Mouse (Mus musculus) liver, embryonic 12.5 days (tissue): ENCODE results near the gene Pbld2. TPM values are rescaled to one million over a fixed set of nuclear protein-coding genes. Genes with fewer than 3 reads are reported as not detected.

Experiments
- ATAC-seq: fragments of 200-750 bp; cut with Nextera tagmentation; 2 replicates; pipeline ENCODE4 v1.8.0; 2017; ENCODE audit warnings: moderate number of reproducible peaks, mild to moderate bottlenecking, moderate library complexity
- H3K27ac ChIP-seq: fragments of 300-500 bp; sonication (generic); 2 replicates; pipeline ENCODE4 v1.5.1; 2016; ENCODE audit warnings: mild to moderate bottlenecking
- H3K27me3 ChIP-seq: fragments of 300-500 bp; sonication (generic); replicated peaks from 2 replicates; pipeline ENCODE4 v1.6.1; 2016; ENCODE audit warnings: mild to moderate bottlenecking, moderate library complexity
- H3K36me3 ChIP-seq: fragments of 300-500 bp; sonication (generic); 2 replicates; pipeline ENCODE4 v1.6.1; 2016; ENCODE audit warnings: mild to moderate bottlenecking, moderate library complexity
- H3K4me1 ChIP-seq: fragments of 300-500 bp; sonication (generic); 2 replicates; pipeline ENCODE4 v1.6.1; 2016
- H3K4me2 ChIP-seq: fragments of 300-500 bp; sonication (generic); 2 replicates; pipeline ENCODE4 v1.6.1; 2016; ENCODE audit warnings: mild to moderate bottlenecking, moderate library complexity
- H3K4me3 ChIP-seq: fragments of 300-500 bp; sonication (generic); 2 replicates; pipeline ENCODE4 v1.5.1; 2016; ENCODE audit warnings: mild to moderate bottlenecking, moderate library complexity
- H3K9ac ChIP-seq: fragments of 300-500 bp; sonication (generic); 2 replicates; pipeline ENCODE4 v1.6.1; 2016; ENCODE audit warnings: mild to moderate bottlenecking, moderate library complexity
- H3K9me3 ChIP-seq: fragments of 300-500 bp; sonication (generic); replicated peaks from 2 replicates; pipeline ENCODE4 v1.6.1; 2016; ENCODE audit warnings: mild to moderate bottlenecking, moderate library complexity
- WGBS: fragments of 180-500 bp; shearing (Covaris S2); methylation state at CpG from one replicate; pipeline ENCODE4 v1.1.7; 2016; ENCODE audit not compliant: insufficient replicate concordance; 5-methylcytosine and 5-hydroxymethylcytosine counted together
- polyA plus RNA-seq: library from polyadenylated mRNA; unstranded; fragments of >200 nt; fragmentation: Nextera tagmentation; extraction: Ambion mirVana; gene quantifications from 2 replicates; pipeline ENCODE4 v1.2.1, GENCODE M21; 2016

Pbld2 gene
- polyA plus RNA-seq, 1 experiment from 2014 or later = 1.2 TPM

- Histone ChIP-seq H3K36me3 (no peaks in the 10 kb centered on the region), H3K4me1 (peaks cover 6% of the 10 kb centered on the region; the same call in 1 of the 2 replicates), H3K27ac (no peak overlapping the region), H3K4me2 (peak overlapping the region; percentile 69), H3K4me3 (peak overlapping the region; percentile 50), H3K9me3 (no peaks in the 10 kb centered on the region), H3K27me3 (peaks cover 65% of the 10 kb centered on the region), H3K9ac (no peak overlapping the region)
- no peak for ATAC-seq
- 16% methylated on average over 9 of the region's 9 CpGs for WGBS
Measured at GRCm38 (mm10) chr10:63100657-63101056, 76.5 kb downstream of the Pbld2 start.

Other genes with a start within 250 kb of the Pbld2 start
- 76.2 and 78.7 TPM in 2 replicates for gene Ccar1, start 232.0 kb upstream of the Pbld2 start, polyA plus RNA-seq
- 3.6 and 4.6 TPM in 2 replicates for gene Tet1, start 115.3 kb upstream of the Pbld2 start, polyA plus RNA-seq
- 11.9 and 12.4 TPM in 2 replicates for gene Slc25a16, start 103.7 kb upstream of the Pbld2 start, polyA plus RNA-seq
- gene Dna2, start 77.3 kb upstream of the Pbld2 start, polyA plus RNA-seq = 40.3 and 40.6 TPM in 2 replicates
- gene Rufy2, start 44.1 kb upstream of the Pbld2 start, polyA plus RNA-seq = 4.1 and 4.2 TPM in 2 replicates
- 37.0 and 43.2 TPM in 2 replicates for gene Hnrnph3, start 98 bp upstream of the Pbld2 start, polyA plus RNA-seq
- 1.7 and 2.2 TPM in 2 replicates for gene Pbld1, start 35.8 kb downstream of the Pbld2 start, polyA plus RNA-seq
- not detected in 2 replicates for gene Atoh7, start 75.3 kb downstream of the Pbld2 start, polyA plus RNA-seq
- gene Mypn, start 179.6 kb downstream of the Pbld2 start, polyA plus RNA-seq = 0.02 and 0.07 TPM in 2 replicates
- gene Herc4, start 219.5 kb downstream of the Pbld2 start, polyA plus RNA-seq = 36.3 and 38.4 TPM in 2 replicates